Mouse (Mus musculus) heart, postnatal 36 days (tissue): Measurements from ENCODE around the gene Macrod2. TPM values are rescaled to one million over a fixed set of nuclear protein-coding genes. Genes with fewer than 3 reads are reported as not detected.

ENCODE experiments used
- DNase-seq, 2 experiments: peaks; one replicate each; pipeline ENCODE4 v3.0.0; 2021 to 2022
- intact Hi-C: fragments of 180-260 bp; cut with DNase I; formaldehyde crosslinking; loops from one replicate; pipeline ENCODE4 v1.15.1; 2025
- total RNA-seq, 2 experiments: library from RNA; stranded (reverse); gene quantifications; 2 replicates each; pipeline ENCODE4 v1.2.3; 2021

The Macrod2 gene
- total RNA-seq, 2 experiments from 2014 or later = 7.8 to 8.6 TPM

DNA sequence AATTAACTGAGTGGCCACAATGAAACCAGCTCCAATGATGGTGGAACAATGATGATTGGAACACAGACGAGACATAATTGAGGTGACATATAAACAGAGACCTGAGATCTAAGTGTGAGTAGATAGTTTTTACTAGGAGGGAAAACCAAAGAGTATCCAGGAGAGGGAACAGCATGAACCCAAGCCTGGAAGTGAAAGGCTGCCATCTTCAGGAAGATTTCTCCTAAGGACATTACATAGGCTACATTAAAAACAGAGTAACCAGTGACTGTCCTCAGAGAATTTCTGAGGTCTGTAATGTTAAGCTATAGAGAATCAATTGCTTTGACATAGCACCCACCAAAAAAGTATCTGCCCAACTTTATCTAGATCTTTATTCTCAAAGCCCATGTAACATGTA is 999.7 kb downstream of the Macrod2 start:
- DNase-seq = no peak
- intact Hi-C loops = no loop called here

DNA sequence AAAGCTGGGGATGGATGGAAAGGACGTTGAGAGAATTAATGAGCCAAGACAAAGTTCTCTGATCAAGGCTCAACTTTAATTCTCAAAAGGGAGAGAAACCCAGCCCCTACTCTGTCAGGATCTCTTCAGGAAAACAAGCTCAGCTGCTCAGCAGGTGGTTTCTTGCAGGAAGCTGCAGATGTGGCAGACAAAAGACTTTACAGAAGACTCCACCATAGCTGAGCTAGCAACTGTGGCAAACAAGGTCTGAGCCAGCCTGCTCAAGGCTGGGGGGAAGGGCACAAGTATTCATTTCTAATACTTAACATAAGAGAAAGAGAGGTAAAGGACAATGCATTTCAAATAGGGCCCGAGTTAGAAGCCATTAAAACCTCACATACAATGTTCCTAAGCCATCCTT is 1013.7 kb downstream of the Macrod2 start:
- no peak for DNase-seq
- intact Hi-C loops = no loop called here

DNA sequence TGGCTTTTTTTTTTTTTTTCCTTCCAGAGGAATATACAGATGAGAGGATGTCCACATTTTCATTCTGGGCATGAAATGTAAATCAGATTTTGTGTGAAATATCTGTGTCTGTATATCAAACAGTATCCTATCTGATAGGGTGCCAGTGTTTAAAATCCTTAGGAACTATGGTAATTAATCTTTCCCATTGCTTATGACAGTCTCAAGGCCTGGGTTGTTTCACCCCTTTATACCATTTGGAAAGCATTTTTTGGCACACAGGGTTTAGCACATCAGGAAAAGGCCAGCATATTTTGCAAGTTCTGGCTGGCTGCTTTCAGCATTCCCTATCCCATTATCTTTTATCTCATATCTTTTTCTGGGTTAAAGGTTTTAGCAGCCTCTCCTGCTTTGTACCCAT is 1021.3 kb downstream of the Macrod2 start:
- intact Hi-C loops = no loop called here
- no peak for DNase-seq

GRCm38 (mm10) chr2:141416855-141417544 is 1021.9 kb downstream of the Macrod2 start:
- DNase-seq = no peak
- intact Hi-C loops = no loop called here

DNA sequence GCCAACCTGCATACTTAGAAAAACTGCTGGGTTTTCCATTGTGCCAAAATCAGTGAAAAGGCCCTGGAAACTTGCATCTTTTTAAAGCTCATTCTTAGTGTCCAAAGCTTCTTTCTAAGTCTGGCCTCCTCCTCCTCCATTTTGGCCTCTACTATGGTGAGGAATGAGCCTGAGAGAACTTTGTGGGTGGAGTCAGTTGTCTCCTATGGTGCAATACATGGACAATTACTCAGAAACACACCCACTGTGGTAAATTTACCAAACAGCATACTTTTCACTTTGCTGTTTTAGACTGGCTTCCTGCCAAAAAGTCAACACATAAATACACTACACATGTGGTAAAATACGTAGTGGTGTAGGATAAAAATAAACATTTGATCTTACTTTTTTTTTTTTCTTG is 1024.7 kb downstream of the Macrod2 start:
- no peak for DNase-seq
- intact Hi-C loops = no loop called here

DNA sequence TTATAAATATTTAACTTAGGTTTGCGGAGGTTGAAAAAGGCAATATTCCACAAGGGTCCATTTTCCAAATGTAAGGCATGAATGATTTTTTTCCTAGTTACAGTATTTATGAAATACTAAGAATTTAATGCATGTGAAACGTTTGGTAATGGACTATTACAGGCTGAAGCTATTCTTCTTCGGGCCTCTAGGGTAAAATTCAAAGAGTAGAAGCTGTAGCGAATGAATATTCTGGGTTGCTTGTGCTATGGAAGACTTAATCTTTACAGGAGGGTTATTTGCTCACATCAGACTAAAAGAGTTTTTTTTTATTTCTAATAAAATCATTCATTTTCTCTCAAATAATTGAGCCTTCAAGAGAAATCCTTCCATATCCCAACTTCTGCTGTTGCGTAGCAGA is 1039.0 kb downstream of the Macrod2 start:
- DNase-seq = no peak
- intact Hi-C loops = no loop called here

- DNase-seq = no peak
- intact Hi-C loops = no loop called here
Observed at GRCm38 (mm10) chr2:141434731-141435570, 1039.8 kb downstream of the Macrod2 start.

GRCm38 (mm10) chr2:141441896-141442295 is 1046.8 kb downstream of the Macrod2 start:
- no peak for DNase-seq
- intact Hi-C loops = no loop called here

- no peak for DNase-seq
- intact Hi-C loops = no loop called here
Observed at GRCm38 (mm10) chr2:141449078-141449680, 1054.1 kb downstream of the Macrod2 start.

DNA sequence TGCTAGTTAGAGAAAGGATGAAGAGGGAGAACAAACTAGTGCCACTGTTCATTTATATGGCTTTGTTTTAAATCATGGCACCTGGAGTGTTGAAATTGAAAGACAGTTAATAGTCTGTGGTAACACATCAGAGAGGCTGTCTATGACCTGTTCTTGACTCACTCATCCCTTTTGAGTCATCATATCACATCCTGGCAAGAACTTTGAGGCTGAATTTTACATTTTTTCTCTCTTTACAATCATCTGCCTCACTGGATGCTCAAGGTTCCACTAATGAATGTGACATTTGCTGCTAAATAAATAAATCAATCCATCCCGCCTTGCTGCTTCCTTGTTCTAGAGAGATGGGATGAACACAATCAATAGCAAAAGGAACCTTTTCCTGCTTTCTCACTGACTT is 1068.8 kb downstream of the Macrod2 start:
- intact Hi-C loops = no loop called here
- DNase-seq = no peak

DNA sequence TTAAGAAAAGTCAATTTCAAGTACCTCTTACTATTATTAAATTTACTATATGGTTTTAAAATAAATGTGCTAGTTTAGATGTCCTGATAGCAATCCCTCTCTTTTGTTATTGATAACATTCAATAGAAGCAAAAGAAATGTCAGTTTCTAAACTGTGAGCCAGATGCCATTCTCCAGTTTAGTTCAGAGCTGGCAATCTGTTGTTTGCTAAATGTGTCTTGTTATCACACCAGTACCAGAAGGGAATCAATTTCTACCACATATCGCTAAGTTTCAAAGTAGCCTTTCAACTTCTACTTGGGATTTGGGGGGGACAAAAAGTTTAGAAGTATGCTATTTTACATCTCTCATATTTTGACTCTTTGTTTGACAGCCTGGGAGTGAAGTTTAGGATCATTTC is 1077.7 kb downstream of the Macrod2 start:
- intact Hi-C loops = no loop called here
- no peak for DNase-seq

DNA sequence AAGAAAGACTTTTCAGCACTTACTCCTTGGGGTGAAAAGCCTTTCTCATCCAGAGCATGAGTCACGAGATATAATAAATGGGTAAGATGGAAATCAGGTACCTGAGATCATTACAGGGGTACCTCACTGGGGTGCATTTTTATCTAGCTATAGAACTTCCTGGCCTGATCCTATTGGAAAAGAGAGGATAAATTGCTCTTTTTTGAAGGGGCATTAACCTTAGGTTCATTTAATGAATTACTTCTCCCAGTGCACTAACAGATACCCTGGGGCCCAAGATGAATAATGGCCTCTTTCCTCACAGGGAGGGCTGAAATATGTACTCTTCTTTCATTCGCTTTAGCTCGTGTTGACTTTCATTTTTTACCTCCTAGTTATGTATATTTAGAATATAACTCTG is 1082.5 kb downstream of the Macrod2 start:
- DNase-seq = no peak
- intact Hi-C loops = no loop called here

GRCm38 (mm10) chr2:141490518-141490917 is 1095.4 kb downstream of the Macrod2 start:
- DNase-seq = no peak
- intact Hi-C loops = no loop called here

DNA sequence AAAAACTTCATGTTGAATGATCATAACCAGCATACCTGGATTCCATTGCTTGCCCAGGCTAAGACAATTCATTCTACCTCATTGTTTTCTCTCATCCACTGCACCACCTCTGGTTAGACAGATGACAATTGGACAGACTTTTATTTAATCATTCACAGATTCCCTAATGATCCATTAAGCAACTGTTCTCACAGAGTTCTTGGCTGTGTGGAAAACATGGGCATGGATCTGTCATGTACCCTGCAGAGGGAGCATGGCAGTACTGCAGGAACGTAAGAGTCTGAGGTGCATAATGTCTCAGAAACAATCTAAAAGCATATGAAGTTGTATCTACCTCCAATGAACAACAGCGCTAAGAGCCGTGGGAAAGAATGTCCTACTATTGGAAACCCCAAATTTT is 1110.3 kb downstream of the Macrod2 start:
- DNase-seq = no peak
- intact Hi-C loops = no loop called here

GRCm38 (mm10) chr2:141507929-141508897 is 1113.1 kb downstream of the Macrod2 start:
- no peak for DNase-seq
- intact Hi-C loops = no loop called here

DNA sequence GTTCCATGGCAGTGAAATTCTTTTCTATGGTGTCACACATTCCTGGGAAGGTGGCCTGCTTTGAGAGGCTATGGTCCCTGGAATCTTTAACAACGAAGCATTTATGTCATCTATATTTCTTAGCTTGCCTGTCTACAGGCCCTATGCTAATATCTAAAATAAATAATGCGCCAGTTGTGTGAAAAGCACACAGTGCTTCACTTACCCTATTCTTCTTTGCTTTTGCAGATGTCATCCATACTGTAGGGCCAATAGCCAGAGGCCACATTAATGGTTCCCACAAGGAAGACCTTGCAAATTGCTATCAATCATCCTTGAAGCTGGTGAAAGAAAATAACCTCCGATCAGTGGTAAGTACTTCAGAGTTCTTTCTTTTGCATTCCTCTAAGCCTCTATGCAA is 1119.9 kb downstream of the Macrod2 start:
- no peak for DNase-seq
- intact Hi-C loops = no loop called here

DNA sequence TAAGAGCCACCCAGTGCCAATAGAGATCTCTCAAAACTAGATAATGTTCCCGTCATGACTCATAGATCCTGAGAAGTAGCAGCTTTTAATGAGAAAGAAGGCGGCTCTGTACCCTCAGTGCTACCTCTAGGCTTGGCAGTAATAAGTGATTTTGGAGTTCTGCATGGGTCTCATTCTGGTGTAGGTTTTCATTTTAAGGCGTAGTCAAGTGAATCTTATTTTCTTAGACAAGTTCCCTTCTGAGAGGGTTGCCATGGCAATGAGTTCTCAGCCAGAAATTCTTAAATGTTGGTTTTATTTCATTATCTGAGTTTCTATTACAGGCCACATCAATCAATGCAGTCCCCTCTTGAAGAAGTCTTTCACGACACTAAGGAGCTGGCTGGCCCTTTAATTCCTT is 1127.0 kb downstream of the Macrod2 start:
- intact Hi-C loops = no loop called here
- no peak for DNase-seq

DNA sequence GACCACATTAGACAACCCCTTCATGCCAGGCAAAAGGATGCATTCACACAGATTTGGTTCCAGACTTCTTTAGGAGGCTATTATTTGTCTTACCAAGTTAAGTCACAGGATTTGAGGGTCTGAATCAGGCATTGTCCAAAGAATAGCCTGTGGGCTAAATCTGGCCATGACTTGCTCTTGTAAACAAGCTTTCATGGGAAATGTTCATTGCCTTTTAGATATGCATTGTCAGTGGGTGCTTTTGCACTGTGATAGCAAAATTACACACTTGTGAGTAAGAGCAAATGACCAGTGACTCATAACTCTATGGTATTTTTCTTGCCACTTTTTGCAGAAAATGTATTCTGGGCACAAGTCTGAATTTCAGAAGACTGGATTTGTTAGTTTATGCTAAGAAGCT is 1150.8 kb downstream of the Macrod2 start:
- no peak for DNase-seq
- intact Hi-C loops = no loop called here

GRCm38 (mm10) chr2:141551701-141552100 is 1156.6 kb downstream of the Macrod2 start:
- intact Hi-C loops = no loop called here
- no peak for DNase-seq

GRCm38 (mm10) chr2:141556747-141557146 is 1161.6 kb downstream of the Macrod2 start:
- DNase-seq = no peak
- intact Hi-C loops = no loop called here
